Mouse (Mus musculus) spleen, adult 2 months (tissue): ENCODE results near the gene Reep1.

ENCODE experiments used
- CTCF ChIP-seq: fragments of 200-500 bp; IDR thresholded peaks from 2 replicates; pipeline ENCODE4 v1.5.1; 2011; ENCODE audit warnings: mild to moderate bottlenecking, inconsistent platforms; ENCODE audit not compliant: insufficient read depth, insufficient read length, insufficient replicate concordance; ENCODE audit errors: extremely low read depth
- POLR2A ChIP-seq: fragments of 200-500 bp; IDR thresholded peaks from 2 replicates; pipeline ENCODE4 v1.6.1; 2011; ENCODE audit warnings: low read depth, low read length, inconsistent platforms

DNA sequence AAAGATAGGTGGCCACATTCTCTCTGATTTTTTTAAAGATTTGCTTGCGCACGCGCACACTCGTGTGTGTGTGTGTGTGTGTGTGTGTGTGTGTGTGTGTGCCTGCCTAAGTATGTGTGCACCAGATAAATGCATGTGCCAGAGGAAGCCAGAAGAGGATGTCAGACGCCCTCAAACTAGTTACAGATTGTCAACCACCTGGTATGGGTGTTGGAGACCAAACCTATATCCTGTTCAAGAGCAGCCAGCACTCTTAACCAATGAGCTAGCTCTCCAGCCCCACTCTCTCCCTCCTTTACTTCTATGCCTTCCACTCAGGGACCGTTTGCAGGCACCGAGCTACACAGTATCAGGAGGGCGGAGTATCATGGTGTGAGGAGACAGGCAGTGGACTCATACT lies 39.5 kb downstream of the Reep1 start:
- TF ChIP-seq CTCF: no peak
- no peak for TF ChIP-seq POLR2A
